ENCODE assay signal across 8 mouse cellular contexts in genomic region chr13:31629321-31629851, GRCm38 (mm10). TPM values are rescaled to one million over a fixed set of nuclear protein-coding genes. Genes with fewer than 3 reads are reported as not detected.
A peak's percentile ranks its signal among the peaks of the same experiment; 100 is the strongest.
DNase-seq lines count a peak whose midpoint lies in the region; ATAC-seq and TF ChIP-seq lines count a peak whose summit lies in the region.

No protein-coding gene starts in this region.

- no peak overlapping the region for H3K27ac ChIP-seq in heart, adult 2 months
- H3K27ac ChIP-seq in liver, embryonic 13.5 days = no peak overlapping the region
- H3K27ac ChIP-seq in cerebellum, adult 2 months (ENCODE audit: insufficient read depth, low read length) = no peak overlapping the region

- no peaks in the 10 kb centered on the region for H3K79me2 ChIP-seq in heart, adult 2 months (replicated peaks; ENCODE audit: control insufficient read depth, insufficient read depth, low read length)

- WGBS in heart, adult 2 months = 1% methylated on average over 40 of the region's 40 CpGs
- WGBS in liver, embryonic 13.5 days (ENCODE audit: insufficient replicate concordance) = under 1% methylated on average over 40 of the region's 40 CpGs
- 1% methylated on average over 40 of the region's 40 CpGs for WGBS in cerebellum, adult 2 months

- H3K9me3 ChIP-seq in liver, embryonic 13.5 days (replicated peaks) = no peaks in the 10 kb centered on the region

- peak overlapping the region; percentile 56 for H3K4me2 ChIP-seq in liver, embryonic 13.5 days

- H3K36me3 ChIP-seq in heart, adult 2 months (ENCODE audit: control insufficient read depth, insufficient read depth, low read length) = no peaks in the 10 kb centered on the region
- H3K36me3 ChIP-seq in liver, embryonic 13.5 days = no peaks in the 10 kb centered on the region

- peak overlapping the region; percentile 45 for H3K4me3 ChIP-seq in heart, adult 2 months
- H3K4me3 ChIP-seq in liver, embryonic 13.5 days (replicated peaks) = peak overlapping the region; percentile 49
- no peak overlapping the region for H3K4me3 ChIP-seq in cerebellum, adult 2 months (replicated peaks; ENCODE audit: insufficient read depth, low read depth, low read length)

- intact Hi-C loops in heart, adult 2 months (cut with DNase I) = no loop called here
- intact Hi-C loops in heart, postnatal 25 days (cut with DNase I) = no loop called here

- no peak for TF ChIP-seq EP300 in heart, adult 2 months (IDR thresholded peaks at IDR 0.05; ENCODE audit: insufficient read depth, low read depth, low read length)

- no peak for TF ChIP-seq CTCF in heart, adult 2 months (IDR thresholded peaks at IDR 0.05)
- TF ChIP-seq CTCF in cerebellum, adult 2 months (IDR thresholded peaks at IDR 0.05; ENCODE audit: borderline replicate concordance, insufficient read depth, low read depth, low read length) = no peak

- no peak for ATAC-seq in liver, embryonic 13.5 days (ENCODE audit: low read depth)

- peaks cover 25% of the 10 kb centered on the region for H3K27me3 ChIP-seq in heart, adult 2 months (ENCODE audit: control insufficient read depth, insufficient read depth, low read length)
- peaks cover 81% of the 10 kb centered on the region for H3K27me3 ChIP-seq in liver, embryonic 13.5 days
- H3K27me3 ChIP-seq in cerebellum, adult 2 months (ENCODE audit: control insufficient read depth, insufficient read depth, low read length) = peaks cover 3% of the 10 kb centered on the region; the same call in 1 of the 2 replicates

- H3K4me1 ChIP-seq in heart, adult 2 months (ENCODE audit: control insufficient read depth, insufficient read depth, low read length) = no peaks in the 10 kb centered on the region
- peaks cover 8% of the 10 kb centered on the region; the same call in 1 of the 2 replicates for H3K4me1 ChIP-seq in liver, embryonic 13.5 days (replicated peaks)
- H3K4me1 ChIP-seq in cerebellum, adult 2 months (ENCODE audit: control insufficient read depth, insufficient read depth, low read length) = no peaks in the 10 kb centered on the region

- TF ChIP-seq POLR2A in heart, adult 2 months (IDR thresholded peaks at IDR 0.05; ENCODE audit: insufficient read depth, low read depth, low read length) = no peak
- TF ChIP-seq POLR2A in cerebellum, adult 2 months (IDR thresholded peaks at IDR 0.05; ENCODE audit: borderline replicate concordance, insufficient read depth, low read length) = no peak

- no peak overlapping the region for H3K9ac ChIP-seq in heart, adult 2 months (ENCODE audit: low read depth, low read length)
- H3K9ac ChIP-seq in liver, embryonic 13.5 days = no peak overlapping the region

- peak in 1 of 2 experiments; percentile 29 for DNase-seq in heart, adult 2 months
- no peak for DNase-seq in heart, postnatal 25 days (ENCODE audit: low spot score)
- peak; percentile 69 for DNase-seq in NIH3T3 (ENCODE audit: low read depth)
- peak; percentile 29 for DNase-seq in forelimb bud, embryonic 11.5 days (ENCODE audit: low read depth, low spot score)
- DNase-seq in liver, embryonic 13.5 days = no peak
- DNase-seq in retina, embryonic 14.5 days (ENCODE audit: low spot score) = peak; percentile 36
- DNase-seq in cerebellum, adult 2 months = no peak
- DNase-seq in layer of hippocampus, adult 9-11 months = no peak

RNA-seq across cellular contexts. Expression of gene Foxf2, which starts 3.8 kb away (rescaled TPM):
- under 1 TPM in 1 of 2 experiments, not detected in 1; 0.10 TPM for total RNA-seq in heart, adult 2 months (2021)
- polyA plus RNA-seq in heart, adult 2 months (2012; rRNA removed) = 0.09 and 0.27 TPM in 2 replicates
- total RNA-seq in heart, postnatal 25 days (2021) = under 1 TPM in 1 of 2 experiments, not detected in 1; 0.18 TPM
- polyA plus RNA-seq in liver, embryonic 13.5 days (2015; fragmentation: Nextera tagmentation; extraction: Ambion mirVana) = 0.10 TPM in 1 of 2 replicates, not detected in the other
- 4.3 and 5.3 TPM in 2 replicates for polyA plus RNA-seq in cerebellum, adult 2 months (2012; rRNA removed)

Comparison
In these comparisons a context has a peak if more than half of its experiments do, and no peak if none do; other contexts are left out.
1. DNase-seq: peak in NIH3T3 (single experiment), forelimb bud, embryonic 11.5 days (single experiment) and retina, embryonic 14.5 days (single experiment); none in heart, postnatal 25 days (single experiment), liver, embryonic 13.5 days (single experiment), cerebellum, adult 2 months (0 of 2) and layer of hippocampus, adult 9-11 months (single experiment).